Mouse (Mus musculus) intestine, embryonic 16.5 days (tissue): ENCODE measurements around the gene Eif1ax. TPM values are rescaled to one million over a fixed set of nuclear protein-coding genes. Genes with fewer than 3 reads are reported as not detected.

Source experiments
- ATAC-seq: fragments of 200-750 bp; cut with Nextera tagmentation; 2 replicates; pipeline ENCODE4 v1.8.0; 2017; ENCODE audit warnings: moderate TSS enrichment, moderate library complexity
- H3K27ac ChIP-seq: fragments of 300-500 bp; sonication (generic); 2 replicates; pipeline ENCODE4 v1.5.1; 2014; ENCODE audit warnings: mild to moderate bottlenecking, low read length
- H3K27me3 ChIP-seq: fragments of 300-500 bp; sonication (generic); replicated peaks from 2 replicates; pipeline ENCODE4 v1.6.1; 2014; ENCODE audit warnings: low read length, control low read depth, mixed read lengths; ENCODE audit not compliant: control insufficient read depth, insufficient read depth
- H3K36me3 ChIP-seq: fragments of 300-500 bp; sonication (generic); 2 replicates; pipeline ENCODE4 v1.6.1; 2014; ENCODE audit warnings: low read length, control low read depth; ENCODE audit not compliant: control insufficient read depth, insufficient read depth
- H3K4me1 ChIP-seq: fragments of 300-500 bp; sonication (generic); 2 replicates; pipeline ENCODE4 v1.6.1; 2014; ENCODE audit warnings: low read length, control low read depth, mixed read lengths; ENCODE audit not compliant: control insufficient read depth, insufficient read depth
- H3K4me2 ChIP-seq: fragments of 300-500 bp; sonication (generic); 2 replicates; pipeline ENCODE4 v1.6.1; 2014; ENCODE audit warnings: low read depth, low read length, control low read depth
- H3K4me3 ChIP-seq: fragments of 300-500 bp; sonication (generic); 2 replicates; pipeline ENCODE4 v1.5.1; 2014; ENCODE audit warnings: mild to moderate bottlenecking, low read length
- H3K9ac ChIP-seq: fragments of 300-500 bp; sonication (generic); 2 replicates; pipeline ENCODE4 v1.6.1; 2014; ENCODE audit warnings: low read depth, low read length
- H3K9me3 ChIP-seq: fragments of 300-500 bp; sonication (generic); 2 replicates; pipeline ENCODE4 v1.6.1; 2016; ENCODE audit warnings: low read length, control low read depth; ENCODE audit not compliant: control insufficient read depth
- WGBS: fragments of 180-500 bp; shearing (Covaris S2); extraction: QIAGEN DNeasy Blood & Tissue Kit; methylation state at CpG from one replicate; pipeline ENCODE4 v1.1.7; 2014; 5-methylcytosine and 5-hydroxymethylcytosine counted together
- polyA plus RNA-seq: library from polyadenylated mRNA; unstranded; fragments of >200 nt; fragmentation: Nextera tagmentation; extraction: Ambion mirVana; gene quantifications from 2 replicates; pipeline ENCODE4 v1.2.1, GENCODE M21; 2015

The Eif1ax gene
- polyA plus RNA-seq: 95.2 and 110 TPM in 2 replicates

GRCm38 (mm10) chrX:159371831-159372752, at the start of gene Eif1ax:
Gene Eif1ax, plus strand, starts transcription at chrX:159372178.
- ATAC-seq: peak; percentile 99
- peak within 1 kb of the TSS; percentile 53 for H3K27ac ChIP-seq
- no peaks in the 10 kb centered on the region for H3K36me3 ChIP-seq
- H3K27me3 ChIP-seq: no peaks in the 10 kb centered on the region; the same call in 1 of the 2 replicates
- no peaks in the 10 kb centered on the region for H3K4me1 ChIP-seq
- H3K4me3 ChIP-seq: peak within 1 kb of the TSS; percentile 68
- H3K9ac ChIP-seq: peak within 1 kb of the TSS; percentile 79
- no peaks in the 10 kb centered on the region for H3K9me3 ChIP-seq
- WGBS: 18% methylated on average over 40 of the region's 76 CpGs
- peak within 1 kb of the TSS; percentile 50 for H3K4me2 ChIP-seq

GRCm38 (mm10) chrX:159364506-159364905, 7.5 kb upstream of the Eif1ax start:
- Histone ChIP-seq H3K4me3 (no peak overlapping the region), H3K27me3 (no peaks in the 10 kb centered on the region), H3K4me1 (no peaks in the 10 kb centered on the region), H3K9me3 (no peaks in the 10 kb centered on the region), H3K36me3 (no peaks in the 10 kb centered on the region), H3K4me2 (no peak overlapping the region), H3K9ac (no peak overlapping the region), H3K27ac (no peak overlapping the region)
- WGBS: 86% methylated on average over 3 of the region's 3 CpGs
- no peak for ATAC-seq

DNA sequence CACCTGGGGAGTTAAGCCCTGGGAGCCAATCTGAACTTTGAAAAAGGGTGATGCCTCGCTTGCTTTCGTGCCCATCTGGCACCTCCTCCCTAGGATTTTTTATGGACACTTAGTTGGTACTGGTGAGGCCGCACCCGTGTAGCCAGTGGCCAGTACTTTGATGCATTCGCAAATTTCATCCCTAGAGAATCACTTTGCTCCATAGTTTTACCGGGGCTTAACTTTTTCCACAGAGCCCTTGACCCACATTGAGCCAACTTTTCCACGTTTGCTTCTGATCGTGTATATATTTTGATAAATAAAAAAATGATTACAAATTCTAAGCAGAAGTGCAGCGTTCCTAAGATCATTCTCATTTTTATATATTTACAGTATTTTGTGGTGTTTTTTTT, 771 bp downstream of the Eif1ax start:
- Histone ChIP-seq H3K9me3 (no peaks in the 10 kb centered on the region), H3K9ac (peak overlapping the region; percentile 79), H3K27ac (peak overlapping the region; percentile 53; the same call in 1 of the 2 replicates), H3K4me2 (peak overlapping the region; percentile 50), H3K4me3 (peak overlapping the region; percentile 68), H3K4me1 (no peaks in the 10 kb centered on the region), H3K36me3 (no peaks in the 10 kb centered on the region), H3K27me3 (no peaks in the 10 kb centered on the region; the same call in 1 of the 2 replicates)
- 20% methylated on average over 9 of the region's 9 CpGs for WGBS
- peak; percentile 37 for ATAC-seq

DNA sequence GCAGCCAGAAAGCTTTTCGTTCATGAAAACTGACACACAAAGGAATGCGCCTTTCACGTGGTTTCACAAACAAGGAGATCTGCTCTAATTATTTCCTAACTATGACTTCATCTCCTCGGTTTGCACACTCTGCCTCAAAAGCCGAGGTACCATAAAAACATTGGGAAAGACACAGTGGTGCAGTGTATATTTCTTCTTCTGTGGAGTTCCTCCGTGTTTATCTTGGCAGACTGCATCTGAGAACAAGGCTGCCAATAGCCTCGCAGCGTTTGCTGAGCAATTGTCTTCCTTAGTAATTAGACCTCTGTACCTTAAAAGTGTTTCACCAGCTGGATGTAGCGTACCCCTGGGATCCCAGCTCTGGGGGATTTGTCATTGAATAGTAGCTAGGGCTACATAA, 15.1 kb downstream of the Eif1ax start:
- no peaks in the 10 kb centered on the region for H3K4me1 ChIP-seq
- no peak overlapping the region for H3K27ac ChIP-seq
- 0 out of 2 replicates have a peak, but pooled peaks cover 3% of the 10 kb centered on the region for H3K36me3 ChIP-seq
- H3K27me3 ChIP-seq: no peaks in the 10 kb centered on the region
- 74% methylated on average over 9 of the region's 9 CpGs for WGBS
- H3K4me3 ChIP-seq: no peak overlapping the region
- no peak overlapping the region for H3K9ac ChIP-seq
- H3K4me2 ChIP-seq: no peak overlapping the region
- ATAC-seq: no peak
- H3K9me3 ChIP-seq: no peaks in the 10 kb centered on the region

DNA sequence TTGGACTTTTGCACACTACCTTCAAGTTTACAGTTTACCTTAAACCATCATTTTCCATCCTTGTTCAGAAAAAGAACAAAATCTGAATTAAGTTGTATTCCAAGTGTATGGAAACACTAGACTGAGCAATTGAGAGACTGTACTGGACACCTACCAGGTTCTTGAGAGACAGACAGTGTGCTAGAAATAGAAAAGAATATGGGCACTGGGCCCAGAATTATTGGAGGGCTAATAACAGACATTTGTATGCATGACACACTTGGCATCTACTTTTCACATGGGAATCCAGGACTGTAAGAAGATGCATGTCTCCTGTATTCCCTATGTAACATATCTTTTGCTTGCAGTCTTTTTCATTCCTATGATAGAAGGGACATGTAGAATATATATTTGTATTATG, 17.0 kb downstream of the Eif1ax start:
- H3K27me3 ChIP-seq: no peaks in the 10 kb centered on the region
- no peak for ATAC-seq
- no peak overlapping the region for H3K9ac ChIP-seq
- H3K4me3 ChIP-seq: no peak overlapping the region
- H3K4me1 ChIP-seq: no peaks in the 10 kb centered on the region
- H3K4me2 ChIP-seq: no peak overlapping the region
- no peak overlapping the region for H3K27ac ChIP-seq
- H3K36me3 ChIP-seq: 0 out of 2 replicates have a peak, but pooled peaks cover 3% of the 10 kb centered on the region
- no peaks in the 10 kb centered on the region for H3K9me3 ChIP-seq

DNA sequence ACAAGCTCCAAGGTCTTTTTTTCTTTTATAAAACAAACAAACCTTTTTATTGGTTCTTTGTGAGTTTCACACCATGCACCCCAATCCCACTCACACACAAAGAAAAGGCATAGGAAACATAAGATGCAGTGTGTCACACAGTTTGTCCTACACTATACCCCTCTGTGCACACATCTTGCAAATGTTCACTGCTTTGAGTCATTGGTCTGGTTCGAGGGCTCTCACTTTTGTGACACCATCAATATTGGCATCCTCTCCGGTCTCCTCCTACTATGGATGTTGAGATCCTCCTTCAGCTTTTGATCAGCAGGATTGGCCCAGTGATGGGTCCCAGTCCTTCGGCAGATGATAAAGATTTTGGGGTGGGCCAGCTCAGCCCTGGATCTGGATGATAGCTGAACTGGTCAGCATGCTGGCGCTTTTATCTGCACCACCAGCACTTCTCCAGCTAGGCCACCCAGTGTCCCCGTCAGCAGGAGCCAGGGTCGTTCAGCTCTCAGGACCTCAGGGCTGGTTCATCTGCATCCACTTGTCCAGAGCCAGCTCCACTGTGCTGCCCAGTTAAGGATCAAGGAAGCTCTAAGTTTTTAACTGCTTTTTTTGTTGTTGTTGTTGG, 18.5 kb downstream of the Eif1ax start:
- H3K4me3 ChIP-seq: no peak overlapping the region
- no peaks in the 10 kb centered on the region for H3K4me1 ChIP-seq
- H3K9ac ChIP-seq: no peak overlapping the region
- no peak overlapping the region for H3K4me2 ChIP-seq
- no peaks in the 10 kb centered on the region for H3K9me3 ChIP-seq
- H3K36me3 ChIP-seq: 0 out of 2 replicates have a peak, but pooled peaks cover 3% of the 10 kb centered on the region
- no peaks in the 10 kb centered on the region for H3K27me3 ChIP-seq
- no peak overlapping the region for H3K27ac ChIP-seq
- WGBS: 83% methylated on average over 6 of the region's 6 CpGs
- no peak for ATAC-seq

- H3K4me1 ChIP-seq: no peaks in the 10 kb centered on the region
- H3K4me3 ChIP-seq: no peak overlapping the region
- no peak overlapping the region for H3K4me2 ChIP-seq
- no peak overlapping the region for H3K9ac ChIP-seq
- 0 out of 2 replicates have a peak, but pooled peaks cover 3% of the 10 kb centered on the region for H3K36me3 ChIP-seq
- WGBS: 83% methylated on average over 3 of the region's 3 CpGs
- H3K9me3 ChIP-seq: no peaks in the 10 kb centered on the region
- H3K27ac ChIP-seq: no peak overlapping the region
- ATAC-seq: no peak
- H3K27me3 ChIP-seq: no peaks in the 10 kb centered on the region
Observed at GRCm38 (mm10) chrX:159391239-159391638, 19.3 kb downstream of the Eif1ax start.

- H3K27me3 ChIP-seq: peaks cover 4% of the 10 kb centered on the region
- H3K9ac ChIP-seq: no peak overlapping the region
- no peak overlapping the region for H3K27ac ChIP-seq
- no peaks in the 10 kb centered on the region for H3K4me1 ChIP-seq
- no peak for ATAC-seq
- WGBS: 39% methylated on average over 4 of the region's 4 CpGs
- H3K36me3 ChIP-seq: no peaks in the 10 kb centered on the region
- H3K4me2 ChIP-seq: no peak overlapping the region
- H3K9me3 ChIP-seq: no peaks in the 10 kb centered on the region
- no peak overlapping the region for H3K4me3 ChIP-seq
Observed at GRCm38 (mm10) chrX:159409253-159409652, 37.3 kb downstream of the Eif1ax start.

DNA sequence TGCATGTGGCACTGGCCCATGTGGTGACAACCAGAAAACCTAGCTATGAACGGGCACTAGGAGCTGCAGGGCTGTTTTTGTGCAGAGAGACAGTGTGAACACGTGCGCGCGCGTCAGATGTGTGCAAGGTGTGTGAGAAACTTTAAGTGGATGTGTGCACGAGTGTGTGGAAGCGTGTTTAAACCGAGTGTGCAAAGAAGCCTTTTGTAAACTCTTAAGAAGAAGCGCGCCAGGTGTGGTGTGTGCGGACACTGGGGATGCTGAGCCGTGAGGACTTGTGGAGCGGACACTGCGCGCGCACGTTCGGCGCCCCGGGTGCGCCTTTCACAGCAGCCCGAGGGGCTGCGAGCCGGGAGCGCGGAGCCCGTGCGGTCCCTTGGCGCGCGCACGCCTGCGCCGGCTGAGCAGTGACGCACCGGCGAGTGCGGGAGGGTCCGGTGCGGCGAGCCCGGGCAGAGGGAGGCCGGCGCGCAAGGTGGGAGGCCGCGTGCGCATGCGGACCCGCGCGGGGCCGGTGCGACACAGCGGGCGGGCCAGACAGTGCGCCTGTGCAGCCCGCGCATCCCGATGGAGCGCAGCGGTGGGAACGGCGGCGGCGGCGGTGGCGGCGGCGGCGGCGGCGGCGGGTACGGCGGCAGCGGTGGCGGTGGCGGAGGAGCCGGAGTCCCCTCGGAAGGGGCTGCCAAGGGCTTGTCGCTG, 42.3 kb downstream of the Eif1ax start, which contains the start of gene Map7d2:
TSS of gene Map7d2 (plus strand) at position 443 of the 699 bp plus-strand sequence.
- ATAC-seq: peak; percentile 72
- H3K4me3 ChIP-seq: peak within 1 kb of the TSS; percentile 55
- WGBS: 12% methylated on average over 57 of the region's 83 CpGs
- no peaks in the 10 kb centered on the region for H3K4me1 ChIP-seq
- no peaks in the 10 kb centered on the region for H3K36me3 ChIP-seq
- peak within 1 kb of the TSS; percentile 90 for H3K4me2 ChIP-seq
- no peak within 1 kb of the TSS for H3K27ac ChIP-seq
- peaks cover 21% of the 10 kb centered on the region for H3K27me3 ChIP-seq
- H3K9ac ChIP-seq: 0 out of 2 replicates have a peak within 1 kb of the TSS, but pooled peaks have one; percentile 10
- H3K9me3 ChIP-seq: no peaks in the 10 kb centered on the region
